Mouse (Mus musculus) limb, embryonic 12.5 days (tissue): Measurements from ENCODE around the gene BC025920. TPM values are rescaled to one million over a fixed set of nuclear protein-coding genes. Genes with fewer than 3 reads are reported as not detected.

ENCODE experiments used
- ATAC-seq: fragments of 200-750 bp; cut with Nextera tagmentation; 2 replicates; pipeline ENCODE4 v1.8.0; 2017; ENCODE audit warnings: low read depth, moderate TSS enrichment; ENCODE audit not compliant: insufficient number of reproducible peaks, insufficient read depth, low FRiP score, low TSS enrichment
- H3K27ac ChIP-seq: fragments of 300-500 bp; sonication (generic); 2 replicates; pipeline ENCODE4 v1.5.1; 2016; ENCODE audit warnings: mild to moderate bottlenecking, moderate library complexity
- H3K27me3 ChIP-seq: fragments of 300-500 bp; sonication (generic); 2 replicates; pipeline ENCODE4 v1.6.1; 2016; ENCODE audit warnings: mild to moderate bottlenecking, moderate library complexity
- H3K36me3 ChIP-seq: fragments of 300-500 bp; sonication (generic); 2 replicates; pipeline ENCODE4 v1.6.1; 2016; ENCODE audit warnings: mild to moderate bottlenecking, moderate library complexity
- H3K4me1 ChIP-seq: fragments of 300-500 bp; sonication (generic); replicated peaks from 2 replicates; pipeline ENCODE4 v1.6.1; 2016
- H3K4me2 ChIP-seq: fragments of 300-500 bp; sonication (generic); 2 replicates; pipeline ENCODE4 v1.6.1; 2016; ENCODE audit warnings: mild to moderate bottlenecking, moderate library complexity
- H3K4me3 ChIP-seq: fragments of 300-500 bp; sonication (generic); replicated peaks from 2 replicates; pipeline ENCODE4 v1.5.1; 2016; ENCODE audit warnings: mild to moderate bottlenecking
- H3K9ac ChIP-seq: fragments of 300-500 bp; sonication (generic); replicated peaks from 2 replicates; pipeline ENCODE4 v1.6.1; 2016; ENCODE audit warnings: mild to moderate bottlenecking, moderate library complexity
- H3K9me3 ChIP-seq: fragments of 300-500 bp; sonication (generic); 2 replicates; pipeline ENCODE4 v1.6.1; 2016; ENCODE audit warnings: mild to moderate bottlenecking, moderate library complexity
- WGBS: fragments of 180-500 bp; shearing (Covaris S2); methylation state at CpG from one replicate; pipeline ENCODE4 v1.1.7; 2016; 5-methylcytosine and 5-hydroxymethylcytosine counted together
- polyA plus RNA-seq: library from polyadenylated mRNA; unstranded; fragments of >200 nt; fragmentation: Nextera tagmentation; extraction: Ambion mirVana; gene quantifications from 2 replicates; pipeline ENCODE4 v1.2.1, GENCODE M21; 2016

Gene BC025920
- polyA plus RNA-seq, 1 experiment from 2014 or later = 2.0 TPM

GRCm38 (mm10) chr10:81565257-81566228 is 40.5 kb upstream of the BC025920 start:
- peak overlapping the region; percentile 55; the same call in 1 of the 2 replicates for H3K4me2 ChIP-seq
- no peak overlapping the region for H3K4me3 ChIP-seq
- H3K9me3 ChIP-seq = no peaks in the 10 kb centered on the region
- H3K4me1 ChIP-seq = peaks cover 87% of the 10 kb centered on the region
- peaks cover 7% of the 10 kb centered on the region; the same call in 1 of the 2 replicates for H3K27me3 ChIP-seq
- 26% methylated on average over 20 of the region's 20 CpGs for WGBS
- H3K36me3 ChIP-seq = peaks cover 57% of the 10 kb centered on the region
- H3K27ac ChIP-seq = peak overlapping the region; percentile 80; the same call in 1 of the 2 replicates
- H3K9ac ChIP-seq = no peak overlapping the region
- ATAC-seq = no peak

- ATAC-seq = no peak
- Histone ChIP-seq H3K36me3 (peaks cover 38% of the 10 kb centered on the region), H3K4me1 (peaks cover 80% of the 10 kb centered on the region), H3K9me3 (no peaks in the 10 kb centered on the region), H3K4me3 (peak overlapping the region; percentile 6; the same call in 1 of the 2 replicates), H3K9ac (peak overlapping the region; percentile 45; the same call in 1 of the 2 replicates), H3K27ac (peak overlapping the region; percentile 93), H3K4me2 (peak overlapping the region; percentile 44), H3K27me3 (peaks cover 22% of the 10 kb centered on the region)
- WGBS = 6% methylated on average over 16 of the region's 16 CpGs
Measured at GRCm38 (mm10) chr10:81568381-81569191, 37.5 kb upstream of the BC025920 start.

GRCm38 (mm10) chr10:81569507-81570237 is 36.4 kb upstream of the BC025920 start:
- Histone ChIP-seq H3K9ac (no peak overlapping the region), H3K27ac (peak overlapping the region; percentile 93), H3K9me3 (no peaks in the 10 kb centered on the region), H3K36me3 (peaks cover 29% of the 10 kb centered on the region), H3K4me2 (peak overlapping the region; percentile 61; the same call in 1 of the 2 replicates), H3K27me3 (peaks cover 32% of the 10 kb centered on the region), H3K4me1 (peaks cover 80% of the 10 kb centered on the region), H3K4me3 (no peak overlapping the region)
- ATAC-seq = no peak
- 40% methylated on average over 9 of the region's 9 CpGs for WGBS

- H3K9ac ChIP-seq = peak overlapping the region; percentile 37; the same call in 1 of the 2 replicates
- peak overlapping the region; percentile 36 for H3K4me3 ChIP-seq
- H3K27me3 ChIP-seq = peaks cover 29% of the 10 kb centered on the region
- ATAC-seq = peak; percentile 5; the same call in 1 of the 2 replicates
- H3K36me3 ChIP-seq = peaks cover 22% of the 10 kb centered on the region
- peaks cover 76% of the 10 kb centered on the region for H3K4me1 ChIP-seq
- H3K9me3 ChIP-seq = no peaks in the 10 kb centered on the region
- H3K27ac ChIP-seq = peak overlapping the region; percentile 93
- peak overlapping the region; percentile 61 for H3K4me2 ChIP-seq
- 1% methylated on average over 9 of the region's 11 CpGs for WGBS
Measured at GRCm38 (mm10) chr10:81570238-81570800, 35.8 kb upstream of the BC025920 start.

- peak overlapping the region; percentile 93 for H3K27ac ChIP-seq
- ATAC-seq = peak; percentile 29
- peaks cover 16% of the 10 kb centered on the region for H3K36me3 ChIP-seq
- H3K9ac ChIP-seq = peak overlapping the region; percentile 37; the same call in 1 of the 2 replicates
- H3K9me3 ChIP-seq = no peaks in the 10 kb centered on the region
- peak overlapping the region; percentile 36 for H3K4me3 ChIP-seq
- peaks cover 30% of the 10 kb centered on the region for H3K27me3 ChIP-seq
- peaks cover 76% of the 10 kb centered on the region for H3K4me1 ChIP-seq
- peak overlapping the region; percentile 61 for H3K4me2 ChIP-seq
- WGBS = under 1% methylated on average over 34 of the region's 34 CpGs
Measured at GRCm38 (mm10) chr10:81570831-81571500, 35.1 kb upstream of the BC025920 start.

- H3K4me3 ChIP-seq = peak overlapping the region; percentile 36
- peak; percentile 90 for ATAC-seq
- H3K27me3 ChIP-seq = peaks cover 35% of the 10 kb centered on the region
- no peak overlapping the region; the same call in 1 of the 2 replicates for H3K9ac ChIP-seq
- H3K36me3 ChIP-seq = peaks cover 11% of the 10 kb centered on the region
- no peaks in the 10 kb centered on the region for H3K9me3 ChIP-seq
- peaks cover 81% of the 10 kb centered on the region for H3K4me1 ChIP-seq
- H3K27ac ChIP-seq = peak overlapping the region; percentile 93
- 1% methylated on average over 18 of the region's 18 CpGs for WGBS
- H3K4me2 ChIP-seq = peak overlapping the region; percentile 61
Measured at GRCm38 (mm10) chr10:81571501-81571876, 34.6 kb upstream of the BC025920 start.

- H3K27ac ChIP-seq = peak overlapping the region; percentile 87
- peak overlapping the region; percentile 61 for H3K4me2 ChIP-seq
- peaks cover 41% of the 10 kb centered on the region for H3K27me3 ChIP-seq
- WGBS = 3% methylated on average over 9 of the region's 9 CpGs
- no peak for ATAC-seq
- no peaks in the 10 kb centered on the region for H3K9me3 ChIP-seq
- H3K4me1 ChIP-seq = peaks cover 85% of the 10 kb centered on the region
- H3K9ac ChIP-seq = 0 out of 2 replicates have a peak overlapping the region, but pooled peaks have one; percentile 37
- H3K4me3 ChIP-seq = peak overlapping the region; percentile 25
- H3K36me3 ChIP-seq = peaks cover 3% of the 10 kb centered on the region; the same call in 1 of the 2 replicates
Measured at GRCm38 (mm10) chr10:81572133-81572671, 33.9 kb upstream of the BC025920 start.

GRCm38 (mm10) chr10:81572975-81573374 is 33.1 kb upstream of the BC025920 start:
- Histone ChIP-seq H3K36me3 (0 out of 2 replicates have a peak, but pooled peaks cover 6% of the 10 kb centered on the region), H3K9me3 (no peaks in the 10 kb centered on the region; the same call in 1 of the 2 replicates), H3K27ac (no peak overlapping the region), H3K9ac (no peak overlapping the region), H3K4me3 (peak overlapping the region; percentile 0; the same call in 1 of the 2 replicates), H3K4me1 (peaks cover 77% of the 10 kb centered on the region), H3K4me2 (peak overlapping the region; percentile 61; the same call in 1 of the 2 replicates), H3K27me3 (peaks cover 44% of the 10 kb centered on the region)
- WGBS = 13% methylated on average over 9 of the region's 9 CpGs
- no peak for ATAC-seq
